Mouse (Mus musculus) lung, embryonic 16.5 days (tissue): ENCODE measurements around the gene Gm6370. TPM values are rescaled to one million over a fixed set of nuclear protein-coding genes. Genes with fewer than 3 reads are reported as not detected.
"Not testable (repeated sequence)": the region's sequence is repeated elsewhere in the genome, so short reads cannot be mapped to it uniquely, and the experiment has no call there.

ENCODE experiments used
- ATAC-seq: fragments of 200-750 bp; cut with Nextera tagmentation; 2 replicates; pipeline ENCODE4 v1.8.0; 2017; ENCODE audit warnings: low read depth, mild to moderate bottlenecking, moderate library complexity
- H3K27ac ChIP-seq: fragments of 300-500 bp; sonication (generic); 2 replicates; pipeline ENCODE4 v1.5.1; 2014; ENCODE audit warnings: mild to moderate bottlenecking, control low read depth, low read length
- H3K27me3 ChIP-seq: fragments of 300-500 bp; sonication (generic); 2 replicates; pipeline ENCODE4 v1.6.1; 2014; ENCODE audit warnings: low read depth, low read length, mixed read lengths; ENCODE audit not compliant: control insufficient read depth, insufficient read depth
- H3K36me3 ChIP-seq: fragments of 300-500 bp; sonication (generic); 2 replicates; pipeline ENCODE4 v1.6.1; 2014; ENCODE audit warnings: low read length; ENCODE audit not compliant: control insufficient read depth, insufficient read depth
- H3K4me1 ChIP-seq: fragments of 300-500 bp; sonication (generic); replicated peaks from 2 replicates; pipeline ENCODE4 v1.6.1; 2014; ENCODE audit warnings: low read length, mixed read lengths; ENCODE audit not compliant: control insufficient read depth, insufficient read depth
- H3K4me2 ChIP-seq: fragments of 300-500 bp; sonication (generic); 2 replicates; pipeline ENCODE4 v1.6.1; 2014; ENCODE audit warnings: low read depth, low read length, control low read depth
- H3K4me3 ChIP-seq: fragments of 300-500 bp; sonication (generic); 2 replicates; pipeline ENCODE4 v1.5.1; 2014; ENCODE audit warnings: mild to moderate bottlenecking, low read length, control low read depth
- H3K9ac ChIP-seq: fragments of 300-500 bp; sonication (generic); 2 replicates; pipeline ENCODE4 v1.6.1; 2014; ENCODE audit warnings: low read length, control low read depth
- H3K9me3 ChIP-seq: fragments of 300-500 bp; sonication (generic); 2 replicates; pipeline ENCODE4 v1.6.1; 2016; ENCODE audit warnings: low read length; ENCODE audit not compliant: control insufficient read depth
- WGBS: fragments of 180-500 bp; shearing (Covaris S2); extraction: QIAGEN DNeasy Blood & Tissue Kit; methylation state at CpG from one replicate; pipeline ENCODE4 v1.1.7; 2014; 5-methylcytosine and 5-hydroxymethylcytosine counted together
- polyA plus RNA-seq: library from polyadenylated mRNA; unstranded; fragments of >200 nt; fragmentation: Nextera tagmentation; extraction: Ambion mirVana; gene quantifications from 2 replicates; pipeline ENCODE4 v1.2.1, GENCODE M21; 2015

Gm6370 gene
- polyA plus RNA-seq: not detected in 2 replicates

- no CpG with 5 or more reads among the region's 5 CpGs for WGBS
- H3K36me3 ChIP-seq, H3K4me2 ChIP-seq, H3K27me3 ChIP-seq, H3K27ac ChIP-seq, H3K4me3 ChIP-seq, ATAC-seq, H3K9me3 ChIP-seq, H3K9ac ChIP-seq, H3K4me1 ChIP-seq: not testable (repeated sequence)
Measured at GRCm38 (mm10) chr5:146491063-146491462, at the start of gene Gm6370. Gene Gm6370 (plus strand): TSS chr5:146491363.

GRCm38 (mm10) chr5:146442767-146443166 lies 48.4 kb upstream of the Gm6370 start:
- Histone ChIP-seq H3K4me1 (no peaks in the 10 kb centered on the region), H3K9ac (no peak overlapping the region), H3K9me3 (no peaks in the 10 kb centered on the region; the same call in 1 of the 2 replicates), H3K4me2 (no peak overlapping the region), H3K4me3 (no peak overlapping the region), H3K27ac (no peak overlapping the region), H3K36me3 (no peaks in the 10 kb centered on the region), H3K27me3 (no peaks in the 10 kb centered on the region)
- WGBS: 47% methylated on average over 2 of the region's 2 CpGs
- no peak for ATAC-seq

GRCm38 (mm10) chr5:146446633-146447032 lies 44.5 kb upstream of the Gm6370 start:
- 85% methylated on average over 2 of the region's 2 CpGs for WGBS

GRCm38 (mm10) chr5:146451592-146452254 lies 39.4 kb upstream of the Gm6370 start:
- Histone ChIP-seq H3K4me2 (no peak overlapping the region), H3K36me3 (no peaks in the 10 kb centered on the region), H3K9ac (no peak overlapping the region), H3K9me3 (no peaks in the 10 kb centered on the region), H3K4me1 (no peaks in the 10 kb centered on the region), H3K27me3 (no peaks in the 10 kb centered on the region), H3K27ac (no peak overlapping the region), H3K4me3 (no peak overlapping the region)
- WGBS: 72% methylated on average over 11 of the region's 11 CpGs
- no peak for ATAC-seq

More at GRCm38 (mm10) chr5:146446633-146447032, 44.5 kb upstream of the Gm6370 start:
- Histone ChIP-seq H3K27ac (no peak overlapping the region), H3K4me3 (no peak overlapping the region), H3K27me3 (no peaks in the 10 kb centered on the region), H3K36me3 (no peaks in the 10 kb centered on the region), H3K4me2 (no peak overlapping the region), H3K9ac (no peak overlapping the region), H3K4me1 (no peaks in the 10 kb centered on the region), H3K9me3 (no peaks in the 10 kb centered on the region)
- no peak for ATAC-seq

- Histone ChIP-seq H3K27me3 (no peaks in the 10 kb centered on the region), H3K27ac (no peak overlapping the region), H3K9ac (no peak overlapping the region), H3K36me3 (no peaks in the 10 kb centered on the region), H3K4me3 (no peak overlapping the region), H3K4me1 (no peaks in the 10 kb centered on the region), H3K4me2 (no peak overlapping the region), H3K9me3 (no peaks in the 10 kb centered on the region)
- WGBS: 76% methylated on average over 6 of the region's 6 CpGs
- ATAC-seq: no peak
Measured at GRCm38 (mm10) chr5:146453556-146453955, 37.6 kb upstream of the Gm6370 start.

- Histone ChIP-seq H3K27ac (no peak overlapping the region), H3K4me1 (no peaks in the 10 kb centered on the region), H3K4me2 (no peak overlapping the region), H3K27me3 (no peaks in the 10 kb centered on the region), H3K36me3 (no peaks in the 10 kb centered on the region), H3K4me3 (no peak overlapping the region), H3K9ac (no peak overlapping the region), H3K9me3 (no peaks in the 10 kb centered on the region)
- 63% methylated on average over 8 of the region's 8 CpGs for WGBS
- ATAC-seq: no peak
Measured at GRCm38 (mm10) chr5:146461612-146462011, 29.6 kb upstream of the Gm6370 start.

- no peak overlapping the region for H3K9ac ChIP-seq
- H3K27ac ChIP-seq: no peak overlapping the region
- no peaks in the 10 kb centered on the region for H3K27me3 ChIP-seq
- ATAC-seq: no peak
- H3K4me1 ChIP-seq: no peaks in the 10 kb centered on the region
- H3K36me3 ChIP-seq: no peaks in the 10 kb centered on the region
- no peaks in the 10 kb centered on the region for H3K9me3 ChIP-seq
- no peak overlapping the region for H3K4me3 ChIP-seq
- WGBS: 88% methylated on average over 19 of the region's 19 CpGs
- no peak overlapping the region for H3K4me2 ChIP-seq
Measured at GRCm38 (mm10) chr5:146466663-146467062, 24.5 kb upstream of the Gm6370 start.

GRCm38 (mm10) chr5:146468311-146468710 lies 22.9 kb upstream of the Gm6370 start:
- Histone ChIP-seq H3K4me1 (no peaks in the 10 kb centered on the region), H3K9ac (no peak overlapping the region), H3K4me3 (no peak overlapping the region), H3K36me3 (no peaks in the 10 kb centered on the region), H3K9me3 (no peaks in the 10 kb centered on the region), H3K27me3 (no peaks in the 10 kb centered on the region), H3K4me2 (no peak overlapping the region), H3K27ac (no peak overlapping the region)
- no peak for ATAC-seq
- 86% methylated on average over 9 of the region's 9 CpGs for WGBS

- Histone ChIP-seq H3K27me3 (no peaks in the 10 kb centered on the region), H3K4me1 (no peaks in the 10 kb centered on the region), H3K36me3 (no peaks in the 10 kb centered on the region), H3K9me3 (no peaks in the 10 kb centered on the region), H3K9ac (no peak overlapping the region), H3K4me2 (no peak overlapping the region), H3K27ac (no peak overlapping the region), H3K4me3 (no peak overlapping the region)
- no peak for ATAC-seq
- WGBS: 85% methylated on average over 9 of the region's 9 CpGs
Measured at GRCm38 (mm10) chr5:146470821-146471220, 20.3 kb upstream of the Gm6370 start.
